Mouse (Mus musculus) thymus, postnatal 14 days (tissue): ENCODE results near the gene Acot6.
A peak's percentile ranks its signal among the peaks of the same experiment; 100 is the strongest.
"Not testable (repeated sequence)": the region's sequence is repeated elsewhere in the genome, so short reads cannot be mapped to it uniquely, and the experiment has no call there.

ENCODE experiments used
- DNase-seq: peaks from one replicate; pipeline ENCODE4 v3.0.0; 2021

Gene Acot6

GRCm38 (mm10) chr12:84100604-84101492, at the start of gene Acot6:
Acot6 (plus strand) TSS chr12:84100654.
- DNase-seq, result peak; percentile 43

- not testable (repeated sequence) for DNase-seq
Observed at GRCm38 (mm10) chr12:84050744-84051143, 49.7 kb upstream of the Acot6 start.

GRCm38 (mm10) chr12:84051937-84052474, 48.4 kb upstream of the Acot6 start, which contains the start of gene Acot3:
Acot3 (plus strand) TSS chr12:84052144.
- no peak for DNase-seq

GRCm38 (mm10) chr12:84052609-84053008, 47.8 kb upstream of the Acot6 start:
- DNase-seq, result no peak

- DNase-seq, result no peak
Observed at GRCm38 (mm10) chr12:84053173-84053572, 47.3 kb upstream of the Acot6 start.

- DNase-seq, result no peak
Observed at GRCm38 (mm10) chr12:84053679-84054391, 46.6 kb upstream of the Acot6 start.

GRCm38 (mm10) chr12:84060946-84061345, 39.5 kb upstream of the Acot6 start:
- DNase-seq, result peak; percentile 25

- no peak for DNase-seq
Observed at GRCm38 (mm10) chr12:84062336-84062735, 38.1 kb upstream of the Acot6 start.

GRCm38 (mm10) chr12:84063228-84063627, 37.2 kb upstream of the Acot6 start:
- peak; percentile 29 for DNase-seq

GRCm38 (mm10) chr12:84063833-84064232, 36.6 kb upstream of the Acot6 start:
- no peak for DNase-seq

- DNase-seq, result no peak
Observed at GRCm38 (mm10) chr12:84064621-84065020, 35.8 kb upstream of the Acot6 start.

- DNase-seq, result no peak
Observed at GRCm38 (mm10) chr12:84067752-84068151, 32.7 kb upstream of the Acot6 start.

GRCm38 (mm10) chr12:84068296-84068695, 32.2 kb upstream of the Acot6 start:
- DNase-seq, result no peak

GRCm38 (mm10) chr12:84068986-84069385, 31.5 kb upstream of the Acot6 start, which contains the start of gene Acot5:
Acot5 (plus strand) TSS chr12:84069325.
- DNase-seq, result no peak

GRCm38 (mm10) chr12:84069582-84069981, 30.9 kb upstream of the Acot6 start:
- peak; percentile 45 for DNase-seq

GRCm38 (mm10) chr12:84071696-84072095, 28.8 kb upstream of the Acot6 start:
- DNase-seq, result no peak

- no peak for DNase-seq
Observed at GRCm38 (mm10) chr12:84077371-84077990, 23.0 kb upstream of the Acot6 start.

- no peak for DNase-seq
Observed at GRCm38 (mm10) chr12:84083842-84084241, 16.6 kb upstream of the Acot6 start.

- no peak for DNase-seq
Observed at GRCm38 (mm10) chr12:84084581-84084980, 15.9 kb upstream of the Acot6 start.

GRCm38 (mm10) chr12:84094666-84095065, 5.8 kb upstream of the Acot6 start:
- DNase-seq, result not testable (repeated sequence)

GRCm38 (mm10) chr12:84099605-84100004, 849 bp upstream of the Acot6 start:
- no peak for DNase-seq

- no peak for DNase-seq
Observed at GRCm38 (mm10) chr12:84100071-84100470, 383 bp upstream of the Acot6 start.

- no peak for DNase-seq
Observed at GRCm38 (mm10) chr12:84101493-84101845, 1.0 kb downstream of the Acot6 start.
